Mouse (Mus musculus): ENCODE measurements around the gene Dlgap1.

Dlgap1 gene

DNA sequence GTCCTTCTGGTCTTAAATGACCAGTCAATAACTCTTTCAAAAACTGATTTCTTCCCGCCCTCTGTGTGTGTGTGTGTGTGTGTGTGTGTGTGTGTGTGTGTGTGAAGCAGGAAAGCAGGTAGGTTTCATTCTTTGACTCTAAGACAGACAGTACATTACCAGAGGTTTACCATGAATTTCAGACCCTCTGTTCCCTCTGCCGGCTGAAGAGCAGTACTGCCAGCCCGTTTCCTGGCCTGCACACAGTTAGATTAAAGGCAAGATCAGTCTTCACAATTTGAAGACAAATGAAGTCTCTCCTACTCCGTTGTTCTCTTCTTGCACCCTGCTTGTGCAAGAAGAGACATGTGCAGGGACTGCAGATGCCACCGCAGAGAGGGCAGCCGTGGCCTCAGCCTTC lies 373.0 kb downstream of the Dlgap1 start:
- no peak for DNase-seq (ENCODE audit: low spot score in 2 of 2)

DNA sequence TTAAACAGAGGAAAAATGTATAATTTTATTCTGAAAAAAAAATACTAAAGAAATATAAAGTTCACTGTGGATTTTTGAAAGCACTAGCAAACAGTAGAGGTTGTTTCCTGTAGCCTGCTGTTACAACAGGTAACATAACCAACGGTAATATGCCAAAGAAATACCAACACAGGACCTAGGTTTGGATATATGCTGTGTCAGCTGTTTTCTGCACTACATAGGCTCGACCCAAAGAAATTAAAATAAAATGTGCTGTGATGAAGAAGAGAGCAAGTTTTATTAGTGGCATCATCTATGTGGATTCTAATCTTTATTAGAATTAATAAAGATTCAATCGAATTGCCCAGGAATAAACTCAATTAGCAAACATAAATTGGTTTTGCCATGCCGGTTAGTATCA lies 378.5 kb downstream of the Dlgap1 start:
- no peak for DNase-seq (ENCODE audit: low spot score in 2 of 2)

DNA sequence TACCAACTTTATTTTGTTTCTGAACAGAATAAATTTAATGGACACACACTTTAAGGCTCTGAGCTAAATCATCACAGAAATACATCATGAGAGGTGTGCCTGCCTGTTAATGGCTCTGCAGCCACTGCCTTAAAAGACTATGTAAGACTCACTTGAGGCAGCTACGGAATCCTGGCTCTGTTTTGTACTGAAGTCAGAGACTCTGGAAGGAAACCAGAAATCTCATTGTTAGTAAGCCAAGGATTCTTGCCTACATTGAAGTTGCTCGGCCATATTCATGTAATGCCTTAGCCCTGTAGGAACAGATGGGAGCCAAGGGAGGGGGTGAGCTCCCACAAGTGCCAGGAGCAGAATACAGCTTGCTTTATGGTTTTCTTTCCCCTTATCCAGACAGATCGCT lies 394.7 kb downstream of the Dlgap1 start:
- no peak for DNase-seq (ENCODE audit: low spot score in 2 of 2)

DNA sequence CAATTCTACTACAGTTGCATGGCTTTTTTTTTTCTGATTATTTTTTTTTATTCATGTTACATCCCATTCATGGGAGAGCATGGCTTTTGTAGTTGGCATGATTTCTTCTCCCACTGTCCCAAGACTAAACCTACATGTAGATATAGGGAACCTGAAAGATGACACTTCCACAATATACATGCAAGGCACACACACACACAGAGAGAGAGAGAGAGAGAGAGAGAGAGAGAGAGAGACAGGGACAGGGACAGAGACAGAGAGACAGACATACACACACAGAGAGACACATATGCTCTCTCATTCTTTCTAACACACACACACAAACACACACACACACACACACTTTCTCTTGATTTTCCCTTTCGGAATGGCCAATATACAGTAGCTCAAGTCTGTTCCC lies 395.1 kb downstream of the Dlgap1 start:
- no peak for DNase-seq (ENCODE audit: low spot score in 2 of 2)

DNA sequence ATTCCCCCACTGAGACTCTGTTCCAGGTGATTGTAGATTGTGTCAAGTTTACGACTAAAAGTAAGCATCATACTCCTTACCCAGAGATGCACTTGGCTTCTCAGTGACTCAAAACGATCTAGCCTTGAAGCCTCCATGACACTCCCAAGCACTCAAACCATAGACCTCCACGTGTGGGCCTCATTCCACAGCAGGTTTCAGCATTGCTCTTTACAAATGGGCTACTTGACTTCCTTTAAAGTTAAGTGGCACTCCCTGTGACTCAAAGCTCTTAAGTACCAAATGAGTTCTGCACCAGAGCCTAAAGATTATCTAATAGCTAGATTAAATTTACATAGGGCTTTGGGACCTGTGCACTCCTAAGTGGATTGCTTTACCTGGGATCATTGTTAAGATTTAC lies 400.3 kb downstream of the Dlgap1 start:
- no peak for DNase-seq (ENCODE audit: low spot score in 2 of 2)

DNA sequence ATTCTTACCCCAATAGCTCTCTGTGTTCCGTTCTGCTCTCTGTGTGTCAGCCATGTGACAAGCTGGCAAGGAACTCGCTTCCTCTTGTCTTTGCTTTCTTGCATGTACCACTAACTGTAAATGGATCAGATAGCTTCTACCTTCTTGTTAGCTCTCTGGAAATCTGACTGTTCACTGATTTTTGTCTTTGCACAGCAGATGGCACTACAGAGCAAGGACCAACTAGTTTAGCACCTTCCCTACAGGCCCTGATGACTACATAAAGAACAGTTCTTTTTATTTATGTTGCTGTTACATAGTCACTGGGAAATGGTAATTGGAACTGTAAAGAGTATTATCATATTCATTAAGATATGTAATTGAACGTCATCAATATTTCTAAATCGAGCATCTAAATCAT lies 408.1 kb downstream of the Dlgap1 start:
- DNase-seq (ENCODE audit: low spot score in 2 of 2), result no peak

DNA sequence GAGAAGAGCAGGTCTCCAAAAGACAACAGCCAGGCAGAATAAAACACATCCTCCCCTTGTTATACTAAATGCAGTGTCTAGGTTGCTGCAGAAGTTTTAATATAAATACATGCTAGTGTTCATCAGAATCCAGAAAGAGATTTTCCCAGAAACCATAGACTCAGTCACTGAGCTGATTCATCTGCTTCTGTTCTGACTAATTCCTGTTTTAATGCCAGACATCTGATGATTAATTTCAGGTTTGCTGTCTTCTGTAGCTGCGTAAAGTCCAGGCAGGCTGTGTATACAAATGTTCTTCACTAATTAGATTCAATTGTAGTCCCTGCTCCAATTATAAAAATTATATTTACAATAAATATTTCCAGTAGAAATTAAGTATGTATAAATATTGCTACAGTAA lies 419.6 kb downstream of the Dlgap1 start:
- no peak for DNase-seq (ENCODE audit: low spot score in 2 of 2)

DNA sequence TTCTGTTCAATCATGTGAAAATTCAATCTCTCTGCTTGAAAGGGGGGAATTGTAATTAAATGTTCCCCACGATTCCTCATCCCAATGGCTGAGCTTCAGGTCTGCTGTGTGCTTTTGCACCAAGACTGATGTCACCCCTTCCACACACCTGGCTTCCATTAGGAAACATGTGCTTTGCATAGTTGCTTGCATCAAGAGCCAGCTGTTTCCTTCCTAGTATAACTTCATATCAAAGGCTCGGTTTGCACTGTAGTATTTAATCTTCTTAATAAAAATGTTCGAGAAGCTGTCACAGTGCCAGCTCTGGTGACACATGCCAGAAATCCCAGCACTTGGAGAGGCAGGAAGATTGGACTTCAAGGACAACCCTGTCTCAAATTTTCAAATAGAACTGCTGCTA lies 428.3 kb downstream of the Dlgap1 start:
- DNase-seq (ENCODE audit: low spot score in 2 of 2), result no peak

DNA sequence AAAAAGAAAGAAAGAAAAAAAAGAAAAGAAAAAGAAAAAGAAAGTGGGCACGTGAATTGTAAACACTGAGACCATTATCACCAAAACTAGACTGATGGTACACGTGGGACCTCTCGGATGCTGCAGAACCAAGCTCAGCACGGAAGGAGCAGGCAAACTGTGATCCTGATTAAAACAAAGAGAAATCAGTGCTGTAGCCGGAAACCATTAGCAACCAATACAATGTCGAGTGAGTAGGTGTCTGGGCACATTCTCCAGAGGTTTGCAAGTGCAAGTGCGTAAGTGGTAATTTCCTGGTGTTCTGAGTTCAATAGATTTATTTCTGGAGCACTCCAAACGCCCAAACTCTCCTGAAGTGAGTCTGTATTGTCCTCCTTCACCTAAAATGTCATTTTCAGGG lies 428.8 kb downstream of the Dlgap1 start:
- no peak for DNase-seq (ENCODE audit: low spot score in 2 of 2)

DNA sequence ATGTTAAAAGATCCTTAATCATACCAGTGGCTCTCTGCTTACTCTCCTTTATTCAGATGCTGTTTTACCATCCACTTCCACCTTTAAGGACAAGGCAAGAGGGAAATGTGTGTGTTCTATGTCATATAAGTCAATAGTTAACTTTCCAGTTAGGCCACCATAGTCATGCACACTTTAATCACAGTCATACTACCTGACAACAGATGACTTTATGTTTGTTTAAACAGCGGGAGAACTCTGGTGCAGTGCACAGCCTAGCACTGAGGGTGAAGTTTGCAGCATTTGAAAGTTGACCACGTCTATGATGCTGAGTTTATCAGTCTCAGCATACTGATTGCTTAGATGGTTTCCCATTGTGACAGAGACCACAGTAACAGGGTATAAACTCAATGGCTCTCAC lies 433.0 kb downstream of the Dlgap1 start:
- no peak for DNase-seq (ENCODE audit: low spot score in 2 of 2)

DNA sequence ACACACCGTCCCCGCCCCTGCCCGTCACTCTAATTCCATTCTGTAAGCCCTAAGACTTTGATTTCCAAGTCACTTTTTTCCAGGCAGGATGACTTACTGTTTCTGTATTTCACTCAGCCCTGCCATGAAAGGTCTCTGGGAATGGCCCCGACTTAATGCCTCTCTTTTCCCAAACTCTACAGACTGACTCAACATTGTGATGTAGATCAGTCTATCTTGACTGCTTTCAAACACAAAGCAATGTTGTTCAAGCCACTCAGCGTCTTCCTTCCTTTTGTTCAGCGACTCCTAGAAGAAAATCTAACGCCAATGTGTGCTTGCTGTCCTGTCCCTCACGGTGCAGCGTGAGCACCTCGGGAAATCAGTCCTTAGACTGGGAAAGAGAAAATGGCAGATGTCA lies 434.9 kb downstream of the Dlgap1 start:
- DNase-seq (ENCODE audit: low spot score in 2 of 2), result no peak

DNA sequence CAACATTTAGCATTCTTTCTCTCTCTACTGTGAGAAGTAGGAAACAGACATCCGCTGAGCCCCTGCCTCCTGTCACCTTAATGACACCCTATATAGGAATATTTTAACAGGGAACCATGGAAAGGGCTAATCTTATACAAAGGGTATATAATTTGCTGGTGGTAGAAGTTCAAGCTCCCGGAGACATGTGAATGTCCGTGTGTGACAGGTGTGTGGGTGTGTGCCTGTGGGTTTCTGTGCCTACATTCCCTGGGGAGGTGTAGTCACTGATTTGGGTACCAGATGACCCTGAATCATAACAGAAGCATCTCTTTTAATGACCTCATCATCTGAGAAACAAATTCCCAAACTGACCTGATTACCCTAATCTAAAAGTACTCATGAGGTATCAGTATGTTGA lies 445.3 kb downstream of the Dlgap1 start:
- DNase-seq (ENCODE audit: low spot score in 2 of 2), result no peak

DNA sequence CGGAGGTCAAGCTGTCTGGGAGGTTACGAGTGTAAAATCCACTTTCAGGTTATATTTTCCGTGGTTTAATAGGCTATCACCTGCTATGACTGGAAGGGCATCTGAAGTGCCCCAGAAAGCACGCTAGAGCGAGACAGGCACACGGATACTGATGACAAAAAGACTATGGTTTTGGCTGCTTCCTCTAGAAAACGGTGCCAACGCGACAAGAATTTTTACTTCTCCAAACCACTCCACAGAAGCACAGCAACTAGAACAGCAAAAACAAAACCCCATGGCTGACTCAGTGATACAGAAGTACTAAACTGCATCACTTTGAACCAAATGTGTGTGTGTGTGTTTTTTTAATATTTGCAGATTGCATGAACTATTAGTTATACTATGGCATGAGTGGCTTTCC lies 459.0 kb downstream of the Dlgap1 start:
- DNase-seq (ENCODE audit: low spot score in 2 of 2), result no peak

DNA sequence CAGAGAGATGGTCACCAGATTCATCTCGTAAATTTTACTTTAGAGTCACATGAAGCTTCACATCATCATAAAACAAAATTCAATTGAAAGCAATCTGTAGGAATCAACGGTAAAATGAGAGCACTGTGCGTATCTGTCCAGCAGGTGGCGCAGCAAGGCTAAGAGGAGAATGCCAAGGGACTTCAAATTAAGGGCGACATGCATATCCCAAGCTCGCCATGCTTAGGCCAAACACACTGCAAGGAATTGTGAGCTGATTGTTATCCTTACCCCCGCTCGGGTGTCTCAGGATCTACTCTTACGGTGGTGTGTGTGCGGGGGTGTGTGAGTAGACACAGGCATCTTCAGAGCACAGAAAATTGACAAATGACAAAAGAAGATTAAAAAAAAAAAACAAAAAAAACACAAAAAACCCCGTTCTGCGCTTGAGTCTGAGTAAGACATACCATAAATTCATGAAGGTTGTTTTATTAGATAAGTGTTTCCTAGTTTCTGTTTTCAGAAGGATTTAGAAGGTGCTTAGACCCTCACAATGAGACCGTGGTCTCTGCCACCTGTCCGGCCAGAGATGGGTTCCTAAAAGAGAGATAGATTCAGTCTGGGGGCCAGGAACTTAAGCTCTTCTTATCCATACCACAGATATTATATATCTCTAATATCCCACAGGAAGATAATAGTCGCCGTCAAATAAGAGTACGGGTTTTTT lies 461.0 kb downstream of the Dlgap1 start:
- peak in 1 of 2 experiments; percentile 11 for DNase-seq (ENCODE audit: low spot score in 2 of 2)

DNA sequence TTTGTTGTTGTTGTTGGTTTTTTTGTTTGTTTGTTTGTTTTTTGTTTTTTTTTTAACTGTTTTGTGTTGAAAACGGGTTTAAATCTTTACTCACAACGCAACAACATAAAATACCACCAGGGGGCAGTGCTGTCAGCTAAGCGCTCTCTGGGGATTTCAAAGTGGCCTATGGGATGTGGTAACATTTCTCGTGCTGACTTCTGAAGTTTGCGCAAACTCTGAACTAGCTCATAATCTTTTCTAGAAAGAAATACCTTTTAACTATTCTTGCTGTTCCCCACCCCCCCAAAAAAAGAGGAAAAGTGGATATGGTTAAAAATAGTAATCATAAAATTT lies 461.5 kb downstream of the Dlgap1 start:
- DNase-seq (ENCODE audit: low spot score in 2 of 2), result peak in 1 of 2 experiments; percentile 10

DNA sequence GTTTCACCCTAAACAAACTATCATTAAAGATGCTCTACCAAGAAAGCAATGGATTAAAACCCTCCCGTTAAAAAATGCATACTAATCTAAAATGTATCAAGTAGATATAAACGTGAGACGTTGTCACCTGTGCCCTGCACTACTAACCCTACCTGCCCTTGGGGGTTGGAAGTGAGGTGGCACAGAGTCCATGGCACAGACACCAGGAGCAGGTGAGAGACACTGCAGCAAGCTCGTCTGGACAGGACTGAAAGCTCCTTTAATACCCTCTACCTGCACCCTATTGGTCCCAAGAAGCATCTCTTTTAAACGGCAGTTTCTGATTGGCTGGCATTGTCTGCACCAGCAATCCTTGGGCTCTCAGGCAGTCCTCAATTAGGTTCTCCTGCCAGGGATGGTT lies 464.0 kb downstream of the Dlgap1 start:
- no peak for DNase-seq (ENCODE audit: low spot score in 2 of 2)

DNA sequence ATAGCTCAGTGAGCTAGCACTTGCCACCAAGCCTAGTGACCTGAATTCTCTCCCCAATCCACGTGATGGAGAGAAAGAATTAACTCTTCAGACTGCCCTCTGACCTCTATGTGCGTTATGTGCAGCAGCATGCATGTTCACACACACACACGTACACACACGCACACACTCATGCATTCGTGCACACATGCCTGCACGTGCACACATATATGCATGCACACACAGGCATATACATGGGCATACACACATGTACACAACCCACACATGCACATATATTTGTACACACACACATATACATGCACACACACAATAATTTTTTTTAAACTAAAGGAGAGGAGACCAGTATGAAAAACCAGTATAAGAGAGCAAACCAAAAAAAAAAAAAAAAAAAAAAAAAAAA lies 465.7 kb downstream of the Dlgap1 start:
- no peak for DNase-seq (ENCODE audit: low spot score in 2 of 2)

DNA sequence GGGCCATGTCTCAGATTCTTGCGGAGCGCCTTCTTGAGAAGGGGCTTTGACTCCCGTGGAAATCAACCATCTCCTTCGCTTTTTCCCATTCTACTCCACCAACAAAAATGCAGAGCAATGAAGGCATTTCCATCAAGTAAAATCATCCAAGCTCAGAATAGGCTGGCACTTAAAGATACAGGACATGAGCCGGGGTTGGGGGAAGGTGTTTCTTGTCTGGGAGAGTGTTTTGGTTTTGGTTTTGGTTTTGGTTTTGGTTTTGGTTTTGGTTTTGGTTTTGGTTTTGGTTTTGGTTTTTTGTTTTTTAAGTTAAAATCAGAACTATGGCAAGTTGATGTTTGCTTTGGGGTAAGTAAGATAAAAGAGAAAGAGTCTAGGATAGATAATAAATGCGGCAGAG lies 466.7 kb downstream of the Dlgap1 start:
- no peak for DNase-seq (ENCODE audit: low spot score in 2 of 2)

DNA sequence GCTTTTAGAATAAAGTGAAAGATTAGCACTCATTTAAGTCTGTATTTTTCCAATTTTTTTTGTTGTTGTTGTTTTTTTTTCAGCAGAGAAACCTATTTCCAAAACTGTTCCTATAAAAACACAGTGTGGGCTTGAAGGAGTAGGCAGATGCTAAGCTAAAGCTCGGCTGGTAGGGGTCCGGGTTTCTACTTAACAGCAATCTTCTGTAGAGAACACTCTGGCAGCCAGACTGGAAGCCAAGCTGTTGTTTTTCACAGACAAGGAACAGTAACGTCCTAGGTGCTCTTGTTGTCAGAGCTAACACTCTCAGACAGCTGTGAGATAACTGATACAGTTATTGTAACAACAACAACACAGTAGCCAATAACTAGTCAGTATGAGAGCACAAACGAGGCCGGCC lies 468.4 kb downstream of the Dlgap1 start:
- no peak for DNase-seq (ENCODE audit: low spot score in 2 of 2)

DNA sequence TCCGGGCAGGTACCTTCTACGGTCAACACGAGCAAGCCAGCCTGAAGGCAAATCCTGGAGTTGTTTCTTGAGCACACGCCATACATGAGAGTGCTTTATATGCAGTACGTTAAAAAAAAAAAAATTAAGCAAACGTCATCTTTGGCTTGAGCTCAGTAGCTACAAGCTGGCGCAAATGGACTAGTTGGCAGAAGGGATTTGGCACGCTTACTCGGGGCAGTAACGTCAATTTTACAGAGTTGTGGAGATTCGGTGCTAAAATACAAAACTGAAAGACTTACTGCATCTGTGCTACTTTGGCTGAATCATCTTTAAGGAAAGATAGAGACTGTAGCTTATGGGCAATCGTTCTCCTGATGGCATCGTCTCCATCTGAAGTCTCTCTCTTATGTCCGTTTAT lies 474.1 kb downstream of the Dlgap1 start:
- DNase-seq (ENCODE audit: low spot score in 2 of 2), result no peak

DNA sequence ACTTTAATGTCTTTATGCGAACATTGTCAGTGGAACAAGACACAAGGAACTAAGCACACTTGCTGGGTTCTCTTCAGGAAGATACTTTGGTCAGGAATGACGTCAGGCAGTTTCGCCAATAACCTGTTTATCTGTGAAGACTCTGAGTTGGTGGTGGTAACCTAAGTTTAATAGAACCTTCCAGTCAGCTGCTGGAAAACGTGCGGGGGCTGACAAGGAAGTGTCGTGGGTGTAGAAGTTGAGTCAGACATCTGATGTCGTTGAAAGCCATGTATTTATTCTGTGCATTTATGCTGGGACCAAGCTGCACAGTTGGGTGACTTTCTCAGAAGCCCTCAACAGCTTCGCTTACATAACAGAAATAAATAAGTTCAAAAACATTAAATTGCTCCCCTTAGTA lies 477.6 kb downstream of the Dlgap1 start:
- no peak for DNase-seq (ENCODE audit: low spot score in 2 of 2)

DNA sequence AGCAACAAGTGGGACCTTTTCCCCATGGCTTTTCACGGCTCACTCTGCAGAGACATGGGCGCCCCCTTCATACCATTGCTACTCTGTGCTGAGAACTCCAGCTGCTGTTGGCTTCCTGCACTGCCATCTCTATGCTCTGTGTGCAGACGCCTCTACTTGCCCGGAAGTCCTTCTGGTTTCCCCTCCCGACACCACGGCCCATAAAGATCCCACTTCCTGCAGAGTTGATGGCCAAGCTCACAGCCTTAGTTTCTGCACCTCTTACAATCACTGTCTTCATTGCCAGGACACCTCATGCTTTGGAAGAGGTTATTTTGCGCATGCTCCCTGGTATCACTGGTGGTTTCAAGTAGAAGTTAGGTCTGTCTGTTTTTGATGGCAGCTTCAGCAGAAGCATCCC lies 486.2 kb downstream of the Dlgap1 start:
- peak in 1 of 2 experiments; percentile 4 for DNase-seq (ENCODE audit: low spot score in 2 of 2)

DNA sequence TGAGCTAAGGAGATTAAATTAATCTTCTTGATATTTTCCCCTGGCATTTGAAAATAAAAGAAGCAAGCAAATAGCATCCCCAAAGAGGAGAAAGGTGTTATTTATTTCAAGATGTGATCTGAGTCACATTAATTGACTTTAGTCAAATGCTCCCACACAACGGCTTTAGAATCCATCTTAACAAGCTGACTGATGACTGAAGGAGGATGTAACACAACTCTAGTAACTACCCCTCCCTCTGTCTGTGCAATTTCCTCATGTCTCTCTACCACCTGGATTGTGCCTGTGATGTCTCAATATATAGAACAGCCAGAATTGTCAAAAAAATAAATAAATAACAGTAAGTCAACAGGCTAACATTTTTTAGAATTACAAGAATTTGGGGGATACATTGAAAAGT lies 488.2 kb downstream of the Dlgap1 start:
- DNase-seq (ENCODE audit: low spot score in 2 of 2), result no peak

DNA sequence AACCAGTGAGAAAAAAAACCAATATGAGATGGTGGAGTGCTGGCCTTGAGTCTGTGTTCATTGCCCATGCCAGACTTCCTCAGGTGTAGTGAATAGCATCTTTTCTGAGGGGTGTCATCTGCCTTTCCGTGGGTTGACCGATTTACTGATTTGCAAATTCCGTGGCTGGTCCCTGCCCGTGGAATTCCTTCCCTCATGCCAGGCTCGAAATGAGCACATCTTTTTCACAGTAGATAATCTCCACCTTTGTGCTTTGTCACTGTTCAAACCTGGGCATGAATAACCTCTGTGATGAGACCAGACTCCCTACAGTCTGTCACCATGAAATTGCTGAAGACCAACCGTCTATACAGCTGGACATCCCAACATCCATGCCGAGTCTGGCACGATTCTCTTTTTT lies 493.4 kb downstream of the Dlgap1 start:
- no peak for DNase-seq (ENCODE audit: low spot score in 2 of 2)
